Mouse (Mus musculus): ENCODE measurements around the gene Paox.

DNA sequence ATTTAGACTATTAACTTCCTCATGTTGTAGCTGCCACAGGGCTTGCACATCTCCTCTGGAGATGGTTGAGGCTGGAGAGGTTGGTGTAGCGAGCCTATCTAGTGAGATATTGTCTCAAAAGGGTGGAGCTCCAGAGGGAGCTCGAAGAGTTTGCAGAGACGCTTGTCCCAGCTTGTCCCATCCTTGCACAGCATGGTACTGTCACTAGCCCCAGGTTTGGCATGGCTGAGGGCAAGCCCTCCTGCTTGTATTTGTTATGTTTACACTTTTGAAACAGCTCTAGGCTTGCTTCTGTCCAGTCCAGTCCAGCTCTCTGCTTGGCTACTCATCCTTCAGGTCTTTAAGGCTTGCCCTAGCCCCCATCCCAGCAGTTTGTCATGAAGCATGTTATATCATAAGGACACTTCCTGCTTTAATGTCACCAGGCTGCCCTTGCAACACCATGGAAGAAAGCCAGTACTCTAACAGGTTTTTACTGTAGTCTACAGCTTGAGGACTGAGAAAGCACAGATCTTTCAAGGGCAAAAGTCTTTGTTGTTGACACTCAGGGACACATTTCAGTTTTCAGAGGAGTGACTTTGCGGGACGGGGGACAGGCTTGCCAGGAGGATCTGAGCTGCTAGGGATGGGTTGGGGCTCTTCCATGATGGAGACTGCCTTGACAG lies 19.6 kb downstream of the Paox start:
- no peak for TF ChIP-seq FLI1 (IDR thresholded peaks at IDR 0.05; ENCODE audit: low read length)
- TF ChIP-seq GATA1 (IDR thresholded peaks at IDR 0.05; ENCODE audit: borderline replicate concordance, low read length): no peak

Measured in megakaryocyte, embryonic 14.5 days (primary cell).